Mouse (Mus musculus) adrenal gland, postnatal 4 days (tissue): ENCODE data around the gene Htr2c. TPM values are rescaled to one million over a fixed set of nuclear protein-coding genes. Genes with fewer than 3 reads are reported as not detected.

Experiments
- DNase-seq, 2 experiments: peaks; one replicate each; pipeline ENCODE4 v3.0.0; 2021 to 2022; ENCODE audit warnings: low spot score in 2 of 2, mixed read lengths in 2 of 2
- long read RNA-seq, 2 experiments: library from polyadenylated mRNA; stranded (forward); transcript quantifications; one replicate each; pipeline ENCODE4 v2.0.0; 2021
- microRNA-seq: library from miRNA; unstranded; fragments of <30 nt; microRNA quantifications from one replicate; pipeline ENCODE4 v1.2.0, GENCODE M21; 2021
- total RNA-seq, 2 experiments: library from RNA; stranded (reverse); gene quantifications; 2 replicates each; pipeline ENCODE4 v1.2.3; 2021

The Htr2c gene
- total RNA-seq = under 1 TPM in 1 of 2 experiments, not detected in 1; 0.11 TPM
- long read RNA-seq, experiment 1 = 0 reads
- long read RNA-seq, experiment 2 = 0 reads

DNA sequence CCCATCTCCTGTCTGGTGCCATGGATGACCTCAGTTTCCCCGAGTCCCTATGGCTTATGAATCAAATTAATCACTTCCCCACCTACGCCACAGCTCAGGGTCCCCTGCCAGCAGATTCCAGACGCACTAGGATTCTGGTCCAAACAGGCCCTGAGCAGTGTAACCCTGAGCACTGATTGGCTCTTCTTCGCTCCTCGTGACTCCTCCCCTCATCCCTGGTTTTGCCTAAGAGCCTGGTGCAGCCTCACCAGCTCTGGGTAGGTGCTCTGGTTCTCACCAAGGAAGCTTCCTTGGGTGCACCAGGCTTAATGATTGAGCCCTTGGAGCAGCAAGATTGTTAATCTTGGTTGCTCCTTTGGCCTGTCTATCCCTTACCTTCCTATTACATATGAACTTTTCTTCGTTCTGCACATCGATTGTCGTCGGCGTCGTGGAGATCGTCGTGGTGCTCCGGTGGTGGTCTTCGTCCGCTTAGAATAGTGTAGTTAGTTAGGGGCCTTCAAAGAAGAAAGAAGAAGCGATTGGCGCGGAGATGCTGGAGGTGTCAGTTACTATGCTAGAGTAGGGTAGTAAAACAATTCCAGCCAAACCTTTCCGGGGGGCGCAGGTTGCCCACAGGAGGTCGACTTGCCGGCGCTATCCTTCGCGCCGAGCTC is at the start of gene Htr2c:
Gene Htr2c (plus strand): TSS at position 256 of the 656 bp plus-strand sequence.
- no peak for DNase-seq

DNA sequence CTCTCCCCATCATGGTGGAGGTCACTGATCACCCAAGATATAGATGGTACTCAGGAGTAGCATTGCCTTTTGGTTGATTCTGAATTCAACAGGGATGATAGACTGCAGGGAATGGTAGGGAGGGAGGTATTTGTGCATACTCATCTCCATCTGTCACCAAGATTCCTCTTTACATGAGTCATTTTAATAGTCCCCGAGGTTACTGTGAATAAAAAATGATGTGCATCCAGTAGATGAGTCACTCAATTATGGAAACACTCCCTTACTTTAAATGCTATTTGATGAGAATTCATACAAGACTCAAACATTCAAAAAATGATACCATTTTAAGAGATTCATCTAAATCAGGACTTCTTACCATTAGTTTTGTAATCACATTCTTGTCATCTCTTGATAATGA is 34.1 kb upstream of the Htr2c start:
- DNase-seq = no peak

GRCm38 (mm10) chrX:146936332-146936731 is 26.0 kb upstream of the Htr2c start:
- no peak for DNase-seq

DNA sequence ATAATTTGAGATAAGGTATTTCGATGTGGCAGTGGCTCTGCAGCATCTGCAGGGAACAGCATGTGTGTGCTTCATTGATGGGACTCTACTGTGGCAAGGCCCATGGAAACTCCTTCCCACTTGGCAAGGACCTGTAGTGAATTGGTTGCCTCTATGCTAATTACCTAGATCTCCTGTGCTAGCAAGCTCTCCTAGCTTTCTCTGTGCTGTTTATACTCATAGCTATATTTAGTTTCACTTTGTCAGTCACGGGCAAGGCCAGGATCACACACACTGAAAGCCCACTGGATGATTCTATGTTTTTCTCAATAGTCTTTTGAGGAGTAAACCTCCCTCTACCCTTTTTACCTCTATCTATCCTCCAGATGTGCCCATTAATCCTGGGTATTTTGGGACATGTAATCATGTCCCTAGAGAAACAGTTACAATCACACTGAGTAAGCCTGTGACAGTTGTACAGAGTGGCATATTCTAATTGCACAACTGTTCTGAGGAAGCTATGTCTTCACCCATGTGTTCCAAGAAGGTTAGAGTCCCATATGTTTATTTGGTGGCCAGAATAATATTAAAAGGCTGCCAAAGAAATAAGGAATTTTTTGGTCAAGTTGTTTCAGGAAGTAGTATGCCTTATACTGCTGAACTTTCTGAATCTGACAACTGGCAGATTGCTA is 16.0 kb upstream of the Htr2c start:
- DNase-seq = no peak

DNA sequence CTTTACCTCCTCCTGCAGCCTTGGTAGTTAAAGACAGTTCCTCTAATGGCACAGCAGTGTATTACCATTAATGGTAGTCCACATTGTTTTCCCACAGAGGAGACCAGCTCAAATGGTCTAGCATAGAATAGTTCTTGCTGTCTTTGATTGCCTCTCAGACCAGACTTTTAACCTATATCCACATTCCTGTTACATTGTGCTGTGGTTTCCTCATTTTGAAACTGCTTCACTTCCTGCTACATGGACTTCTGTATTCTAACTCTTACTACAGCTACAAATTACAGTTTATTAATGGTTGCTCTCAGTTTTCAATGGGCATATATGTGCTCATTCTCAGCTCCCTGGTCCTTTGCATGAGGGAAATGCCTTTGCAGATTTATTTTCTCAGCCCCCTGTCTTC is 15.3 kb upstream of the Htr2c start:
- no peak for DNase-seq

GRCm38 (mm10) chrX:146958608-146959007 is 3.7 kb upstream of the Htr2c start:
- no peak for DNase-seq

DNA sequence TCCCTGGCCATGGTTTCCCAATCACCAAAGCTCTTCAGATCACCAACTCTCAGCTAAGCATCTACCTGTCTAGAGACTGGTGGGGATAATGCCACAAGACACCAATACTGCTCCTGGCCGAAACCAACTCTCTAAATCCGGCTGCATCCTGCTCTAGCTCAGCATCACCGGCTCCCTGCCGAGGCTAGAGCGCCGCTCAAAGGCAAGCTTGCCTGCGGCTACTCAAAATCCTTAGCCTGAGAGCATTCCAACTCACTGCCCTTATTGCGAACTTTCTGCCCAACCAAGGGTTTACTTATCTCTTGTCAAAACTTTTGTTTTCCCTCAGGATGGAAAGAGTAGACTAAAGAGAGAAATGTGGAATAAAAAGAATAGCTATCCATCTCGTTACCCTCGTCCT is 2.4 kb upstream of the Htr2c start:
- no peak for DNase-seq

- no peak for DNase-seq
Measured at GRCm38 (mm10) chrX:146962914-146963547, 718 bp downstream of the Htr2c start.

DNA sequence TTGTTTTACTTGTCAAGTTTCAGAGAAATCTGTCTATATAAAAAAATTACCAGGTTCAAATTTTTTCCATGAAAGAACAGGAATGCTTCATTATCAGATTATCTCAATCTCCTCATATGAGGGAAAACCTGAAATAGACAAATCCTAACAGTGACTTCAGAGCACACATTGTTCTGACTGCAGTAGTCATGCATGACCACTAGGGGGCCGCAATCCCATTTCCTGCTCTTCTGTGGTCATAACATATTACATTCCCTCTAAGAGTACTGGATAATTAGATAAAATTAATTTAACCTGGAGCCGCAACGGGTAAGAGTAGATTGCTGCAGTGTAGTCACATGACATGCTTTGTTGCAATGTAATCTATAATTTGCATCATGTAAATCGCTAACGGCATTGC is 17.6 kb downstream of the Htr2c start:
- DNase-seq = no peak

- no peak for DNase-seq
Measured at GRCm38 (mm10) chrX:147055730-147056129, 93.4 kb downstream of the Htr2c start.

- DNase-seq = no peak
Measured at GRCm38 (mm10) chrX:147071622-147072021, 109.3 kb downstream of the Htr2c start.

GRCm38 (mm10) chrX:147119155-147119554 is 156.8 kb downstream of the Htr2c start:
- no peak for DNase-seq

DNA sequence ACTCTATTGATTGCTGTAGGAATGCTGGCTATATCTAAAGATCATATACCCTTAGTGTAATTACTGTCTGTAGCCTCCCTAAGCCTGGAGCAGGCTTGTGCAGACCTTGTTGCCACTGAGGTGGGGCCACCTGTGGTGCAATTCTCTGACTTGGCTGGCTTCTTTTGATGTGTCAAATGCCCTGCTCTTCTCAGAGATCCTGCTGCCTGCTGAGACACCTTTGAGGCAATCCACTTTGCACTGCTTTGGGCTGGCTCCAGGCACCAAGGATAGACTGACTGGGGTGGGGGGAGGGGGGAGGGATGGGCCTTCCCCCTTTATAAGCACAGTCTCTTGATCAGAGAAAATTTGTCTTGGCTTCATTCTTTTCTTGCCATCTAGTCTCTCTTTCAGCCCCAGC is 252.9 kb downstream of the Htr2c start:
- DNase-seq = no peak

GRCm38 (mm10) chrX:147217382-147218013 is 255.2 kb downstream of the Htr2c start:
- DNase-seq = no peak

DNA sequence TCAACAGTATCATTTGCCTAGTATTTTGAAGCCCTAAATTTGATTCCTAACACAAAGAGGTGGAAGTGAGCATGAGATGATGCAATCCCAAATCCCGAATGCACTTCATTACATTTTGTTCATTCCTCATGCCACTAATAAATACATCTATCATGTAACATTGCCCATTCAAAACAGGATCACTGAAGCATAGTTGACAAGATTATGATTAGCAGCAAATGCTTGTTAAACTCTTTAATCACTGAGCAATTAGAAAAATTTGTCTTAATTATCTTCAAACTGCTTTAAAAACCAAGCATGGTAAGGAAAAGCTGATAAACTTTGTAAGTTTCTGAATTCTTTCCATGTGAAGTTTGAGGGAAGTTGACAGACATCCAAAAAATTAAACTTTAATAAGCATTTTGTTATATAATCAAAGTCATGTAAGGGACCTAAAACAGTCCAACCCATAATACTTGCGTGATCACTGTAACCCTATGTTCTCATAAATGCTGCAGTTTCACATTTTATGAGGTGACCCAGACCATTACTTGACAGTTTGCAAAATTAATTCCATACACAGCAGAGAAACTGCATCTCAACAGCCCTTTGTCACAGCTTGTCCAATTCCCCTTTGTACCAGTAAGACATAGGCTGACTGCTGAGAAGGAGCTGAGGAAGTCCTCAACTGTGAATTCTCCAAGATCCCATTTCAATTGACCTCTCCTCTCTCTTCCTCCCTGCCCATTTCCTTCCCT is 276.7 kb downstream of the Htr2c start:
- DNase-seq = no peak

Small RNA genes lying within 50 kb of the gene (microRNA-seq; reads per million reads assigned to microRNA genes)
- gene Gm22650 (not detected), gene Gm24627 (not detected), gene Mir1264 (not detected), gene Mir1298 (2.1 reads per million), gene Mir1912 (not detected), gene Mir448 (not detected), gene Mir764 (not detected)
